Mouse (Mus musculus) heart, adult 2 months (tissue): Measurements from ENCODE around the gene Parp2.

Experiments used
- CTCF ChIP-seq: fragments of 200-600 bp; IDR thresholded peaks from 2 replicates; pipeline ENCODE4 v1.8.1; 2022; ENCODE audit warnings: antibody characterized with exemption, mild to moderate bottlenecking, moderate library complexity
- EP300 ChIP-seq: fragments of 200-500 bp; IDR thresholded peaks from 2 replicates; pipeline ENCODE4 v1.6.1; 2011; ENCODE audit warnings: low read depth, low read length, control low read depth; ENCODE audit not compliant: insufficient read depth
- POLR2A ChIP-seq: fragments of 200-500 bp; IDR thresholded peaks from 2 replicates; pipeline ENCODE4 v1.6.1; 2011; ENCODE audit warnings: mild to moderate bottlenecking, low read depth, low read length, control low read depth; ENCODE audit not compliant: insufficient read depth

DNA sequence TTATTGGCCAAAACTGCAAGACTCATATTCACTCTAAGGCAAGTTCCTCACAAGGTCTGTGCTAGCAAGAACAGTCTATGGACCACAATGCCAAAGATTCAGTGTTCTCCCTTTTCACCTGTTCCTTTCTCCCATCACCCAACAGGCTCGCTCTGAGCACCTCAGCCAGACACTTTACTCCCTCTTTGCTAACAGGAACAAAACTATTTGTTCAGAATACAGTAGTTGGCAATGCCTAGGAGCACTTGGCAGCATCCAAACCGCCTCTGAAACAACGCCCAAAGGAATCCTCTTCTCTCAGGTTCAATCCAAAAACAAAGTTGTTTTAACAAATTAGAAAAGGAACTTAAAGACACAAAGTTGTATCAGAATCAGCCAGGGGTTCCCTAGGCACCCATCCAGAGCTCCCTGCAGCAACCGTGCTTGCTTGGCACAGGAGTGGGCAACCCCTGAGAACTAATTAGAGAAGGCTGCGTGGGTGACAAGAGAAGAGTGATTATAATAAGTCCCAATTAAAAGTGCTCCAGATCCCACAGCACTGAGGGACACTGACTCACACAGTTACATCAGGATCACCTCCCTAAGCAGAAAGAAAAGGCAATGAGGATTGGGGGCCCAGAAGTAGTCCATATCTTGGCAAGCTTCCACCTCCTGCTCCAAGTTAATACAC lies 49.1 kb upstream of the Parp2 start:
- TF ChIP-seq CTCF: no peak
- no peak for TF ChIP-seq POLR2A
- no peak for TF ChIP-seq EP300
